Mouse (Mus musculus) granulocyte monocyte progenitor cell, adult 5-6 weeks (primary cell): ENCODE results near the gene Tipin. TPM values are rescaled to one million over a fixed set of nuclear protein-coding genes. Genes with fewer than 3 reads are reported as not detected.
"Not testable (repeated sequence)": the region's sequence is repeated elsewhere in the genome, so short reads cannot be mapped to it uniquely, and the experiment has no call there.

Source experiments
- ATAC-seq: replicated peaks from 2 replicates; pipeline ENCODE4 v1.8.0; 2016; ENCODE audit warnings: mild to moderate bottlenecking, moderate TSS enrichment, inconsistent platforms; ENCODE audit not compliant: poor library complexity, severe bottlenecking
- total RNA-seq, 2 experiments: library from RNA; stranded (forward) in 1 of 2; stranded (reverse) in 1 of 2; fragments of 200-712, 200-1000 nt in 1 of 2; fragments of >200 nt in 1 of 2; fragmentation: Nextera tagmentation in 1 of 2; gene quantifications; 2 replicates each; pipeline ENCODE4 v1.2.3; 2014 to 2017

The Tipin gene
- total RNA-seq, 2 experiments from 2014 or later, result 243 to 318 TPM

DNA sequence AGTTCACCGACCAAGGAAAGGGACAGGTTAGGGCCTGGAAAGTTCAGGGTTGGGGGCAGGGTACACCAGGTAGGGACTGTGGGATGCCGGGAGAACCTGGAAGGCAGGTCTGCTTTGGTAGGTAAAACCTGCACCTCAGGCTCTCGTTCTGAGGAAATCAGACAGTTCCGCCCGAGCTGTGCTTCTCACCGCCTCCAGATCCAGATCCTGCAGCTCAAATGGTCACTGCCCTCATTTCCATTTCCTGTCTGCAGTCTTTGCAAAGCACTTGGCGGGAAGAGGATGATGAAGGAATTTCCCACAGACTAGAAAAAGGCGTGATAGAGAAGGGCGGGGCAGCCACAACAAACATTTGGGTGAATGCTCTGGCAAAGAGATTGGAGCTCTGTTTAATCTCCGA, 13.2 kb upstream of the Tipin start:
- ATAC-seq, result no peak

DNA sequence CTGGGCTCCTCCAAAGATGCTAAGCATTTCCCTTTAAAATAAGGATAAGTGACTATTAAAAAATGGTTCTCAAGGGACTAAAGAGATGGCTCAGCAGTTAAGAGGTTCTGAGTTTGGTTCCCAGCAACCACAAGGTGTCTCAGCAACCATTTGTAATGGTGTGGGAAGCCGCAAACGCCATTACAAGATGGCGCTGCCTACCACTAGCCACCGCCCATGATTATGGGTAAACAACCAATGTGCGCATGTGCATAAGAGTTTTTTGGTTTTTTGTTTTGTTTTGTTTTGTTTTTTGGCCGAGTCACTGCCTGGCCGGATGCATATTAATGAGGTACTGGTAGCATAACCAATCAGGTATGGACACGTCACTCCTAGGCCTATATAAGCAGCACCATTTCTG, 12.5 kb upstream of the Tipin start:
- not testable (repeated sequence) for ATAC-seq

DNA sequence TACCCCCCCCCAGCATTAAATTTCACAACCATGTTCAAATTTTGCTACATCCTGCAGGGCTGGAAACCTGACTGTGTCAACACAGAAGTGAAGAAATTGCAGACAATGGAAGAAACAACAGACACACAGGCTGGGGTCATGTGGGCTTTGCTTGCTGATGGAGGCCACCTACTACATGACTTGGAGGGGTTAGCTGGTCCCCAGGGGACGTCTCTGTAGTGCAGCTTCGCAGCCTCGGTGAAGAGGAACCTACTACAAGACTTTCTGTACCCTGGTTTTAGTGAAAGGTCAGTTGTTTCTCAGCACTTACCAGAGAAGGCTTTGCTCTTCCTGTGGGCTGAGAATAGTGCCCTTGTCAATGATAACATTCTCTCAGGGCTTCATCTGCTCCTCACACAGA, 10.1 kb upstream of the Tipin start:
- no peak for ATAC-seq

DNA sequence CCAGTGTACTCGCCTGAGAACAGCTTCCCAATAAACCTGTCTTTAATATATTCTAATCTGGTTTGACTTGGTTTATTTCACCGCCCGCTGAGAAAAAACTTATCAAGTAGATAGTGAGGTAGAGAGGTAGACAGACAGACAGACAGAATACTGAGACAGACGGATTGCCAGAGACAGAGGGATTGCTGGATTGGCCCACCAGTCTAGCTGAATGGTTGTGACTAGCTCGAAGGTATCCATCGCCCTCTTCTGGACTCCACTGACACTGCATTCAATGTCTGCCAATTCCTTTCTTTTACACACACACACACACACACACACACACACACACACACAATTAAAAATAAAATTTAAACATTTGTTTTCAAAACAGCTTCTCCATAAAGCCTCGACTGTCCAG, 8.8 kb upstream of the Tipin start:
- ATAC-seq, result peak; percentile 76

DNA sequence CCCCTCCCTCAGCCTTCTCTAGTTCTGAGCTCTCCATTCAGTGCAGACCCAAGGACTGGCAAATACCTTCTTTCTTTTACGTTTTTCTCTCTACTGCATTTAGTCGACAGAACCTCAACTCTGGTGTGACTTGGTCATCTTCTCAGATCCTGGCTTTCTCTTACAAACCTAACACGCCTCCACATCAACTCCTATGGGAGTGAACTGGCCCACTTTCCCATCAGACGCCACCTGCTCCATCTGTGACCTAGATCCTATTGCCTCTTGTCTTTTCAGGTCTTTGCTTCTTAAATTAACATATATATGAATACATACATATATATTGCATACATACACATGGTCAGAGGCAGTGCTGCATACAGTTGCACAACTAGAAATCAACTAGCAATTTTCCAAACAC, 7.6 kb upstream of the Tipin start:
- ATAC-seq, result no peak

DNA sequence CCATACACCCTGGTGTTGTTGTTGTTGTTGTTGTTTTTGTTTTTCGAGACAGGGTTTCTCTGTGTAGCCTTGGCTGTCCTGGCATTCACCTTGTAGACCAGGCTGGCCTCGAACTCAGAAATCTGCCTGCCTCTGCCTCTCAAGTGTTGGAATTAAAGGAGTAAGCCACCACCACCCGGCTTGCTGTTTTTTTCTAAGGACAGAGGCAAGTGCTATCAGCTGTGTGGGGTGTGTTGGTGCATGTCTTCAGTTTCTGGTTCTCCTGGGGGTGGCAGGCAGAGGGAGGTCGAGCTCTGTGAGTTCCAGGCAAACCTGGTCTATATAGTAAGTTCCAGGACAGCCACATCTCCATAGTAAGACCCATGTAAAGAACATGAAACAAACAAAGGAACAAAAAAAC, 7.1 kb upstream of the Tipin start:
- ATAC-seq, result no peak

DNA sequence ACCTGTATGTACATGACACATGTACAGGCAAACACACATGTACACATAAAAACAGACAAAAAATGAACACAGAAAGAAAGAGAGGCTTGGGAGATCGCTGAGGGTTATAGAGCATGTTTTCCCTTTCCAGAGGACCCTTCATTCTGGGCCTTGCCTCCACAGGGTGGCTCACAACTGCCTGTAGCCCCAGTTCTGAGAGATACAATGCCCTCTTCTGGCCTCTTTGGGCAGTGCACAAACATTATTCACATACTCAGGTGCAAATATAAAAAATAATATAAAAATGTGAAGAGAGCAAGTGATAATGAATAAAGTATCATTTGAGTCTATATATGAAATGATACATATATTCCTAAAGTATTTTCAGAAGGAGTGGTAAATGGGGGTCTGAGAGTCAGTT, 6.5 kb upstream of the Tipin start:
- ATAC-seq, result 0 out of 2 replicates have a peak, but pooled peaks have one; percentile 45

DNA sequence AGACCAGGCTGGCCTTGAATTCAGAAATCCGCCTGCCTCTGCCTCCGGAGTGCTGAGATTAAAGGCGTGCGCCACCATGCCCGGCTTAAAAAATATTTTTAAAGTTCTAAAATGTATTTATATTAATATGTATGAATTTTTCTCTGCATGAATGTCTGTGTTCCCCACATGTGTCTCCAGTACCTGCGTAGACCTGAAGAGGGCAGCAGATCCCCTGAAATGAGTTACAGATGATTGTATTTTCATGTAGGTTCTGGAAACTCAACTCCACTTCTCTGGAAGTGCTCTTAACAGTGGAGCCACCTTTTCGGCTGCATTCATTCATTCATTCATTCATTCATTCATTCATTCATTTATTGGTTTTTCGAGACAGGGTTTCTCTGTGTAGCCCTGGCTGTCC, 3.7 kb upstream of the Tipin start:
- ATAC-seq, result 0 out of 2 replicates have a peak, but pooled peaks have one; percentile 35

DNA sequence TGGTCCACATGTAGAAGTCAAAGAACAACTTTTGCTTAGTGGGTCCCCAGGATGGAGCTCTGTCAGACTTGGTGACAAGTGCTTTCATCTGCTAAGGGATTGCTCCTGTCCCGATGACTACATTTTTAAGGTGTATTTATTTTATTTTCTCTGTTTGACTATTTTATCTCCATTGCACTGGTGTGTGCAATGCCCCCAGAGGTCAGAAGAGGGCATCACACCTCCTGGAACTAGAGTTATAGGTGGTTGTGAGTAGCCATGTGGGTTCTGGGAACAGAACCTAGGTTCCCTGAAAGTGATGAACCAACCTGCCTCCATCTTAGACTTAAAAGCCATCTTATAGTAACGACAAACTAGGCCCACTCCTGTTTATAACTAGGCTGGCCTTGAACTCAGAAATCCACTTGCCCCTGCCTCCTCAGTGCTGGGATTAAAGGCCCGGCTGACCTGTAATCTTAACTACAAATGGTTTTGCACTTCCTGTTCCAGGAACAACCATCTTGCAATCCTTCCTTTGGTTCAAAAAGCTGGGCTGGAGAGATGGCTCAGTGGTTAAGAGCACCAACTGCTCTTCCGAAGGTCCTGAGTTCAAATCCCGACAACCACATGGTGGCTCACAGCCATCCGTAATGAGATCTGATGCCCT, 2.6 kb upstream of the Tipin start:
- no peak for ATAC-seq

DNA sequence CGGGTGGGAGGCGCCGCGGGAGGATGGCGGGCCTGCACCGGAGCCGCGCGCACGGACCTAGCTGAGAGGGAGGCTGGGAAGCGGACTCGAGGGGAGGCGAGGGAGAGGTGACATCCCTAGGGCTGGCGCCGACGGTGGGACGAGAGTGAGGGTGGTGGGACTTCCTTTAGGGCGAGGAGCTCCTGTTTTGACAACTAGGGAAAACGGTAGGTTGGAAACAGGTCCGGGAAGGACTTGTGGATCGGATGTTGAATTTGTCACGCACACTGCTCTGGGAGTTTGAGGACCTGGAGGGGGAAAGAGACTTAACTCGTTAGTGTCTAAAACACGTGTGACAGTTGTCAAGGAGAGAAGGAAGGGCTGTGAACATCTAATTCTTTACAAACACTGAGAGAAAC, 399 bp downstream of the Tipin start:
- ATAC-seq, result no peak

DNA sequence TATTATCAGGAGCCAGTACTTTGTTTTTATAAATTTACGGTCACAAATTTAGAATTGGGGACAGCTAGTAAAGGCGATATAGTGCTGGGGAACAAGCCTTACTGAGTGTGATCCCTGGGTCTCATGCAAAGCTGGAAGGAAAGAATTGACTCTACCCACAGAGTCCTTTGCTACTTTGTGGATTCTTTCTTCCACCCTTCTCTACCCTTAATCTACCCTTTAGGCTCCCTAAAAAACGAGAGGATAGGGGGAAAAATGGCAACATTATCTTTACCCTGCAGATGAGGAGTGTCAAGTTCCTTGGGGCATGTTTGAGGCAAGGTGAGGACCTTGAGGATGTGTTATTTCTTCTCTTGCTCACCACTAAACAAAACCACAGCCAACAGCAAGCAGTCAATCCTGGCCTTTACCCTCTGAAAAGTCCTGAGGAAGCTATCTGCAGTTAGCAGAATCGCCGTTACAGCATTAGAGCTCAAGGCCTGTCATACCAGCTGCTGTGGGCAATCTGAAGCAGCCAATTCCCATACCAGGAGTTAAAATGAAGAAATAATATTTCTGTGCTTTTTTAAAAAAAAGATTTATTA, 1.1 kb downstream of the Tipin start:
- no peak for ATAC-seq

DNA sequence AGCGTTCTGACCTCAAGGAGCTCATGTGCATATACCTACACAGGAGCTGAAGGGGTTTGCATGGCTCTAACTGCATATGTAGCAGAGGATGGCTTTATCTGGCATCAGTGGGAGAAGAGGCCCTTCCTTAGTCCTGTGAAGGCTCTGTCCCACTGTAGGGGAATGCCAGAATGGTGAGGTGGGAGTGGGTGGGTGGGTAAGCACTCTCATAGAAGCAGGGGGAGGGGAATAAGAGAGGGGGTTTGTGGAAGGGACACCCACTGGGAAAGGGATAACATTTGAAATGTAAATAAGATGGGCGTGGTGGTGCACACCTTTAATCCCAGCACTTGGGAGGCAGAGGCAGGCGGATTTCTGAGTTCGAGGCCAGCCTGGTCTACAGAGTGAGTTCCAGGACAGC, 21.7 kb downstream of the Tipin start:
- ATAC-seq, result not testable (repeated sequence)

DNA sequence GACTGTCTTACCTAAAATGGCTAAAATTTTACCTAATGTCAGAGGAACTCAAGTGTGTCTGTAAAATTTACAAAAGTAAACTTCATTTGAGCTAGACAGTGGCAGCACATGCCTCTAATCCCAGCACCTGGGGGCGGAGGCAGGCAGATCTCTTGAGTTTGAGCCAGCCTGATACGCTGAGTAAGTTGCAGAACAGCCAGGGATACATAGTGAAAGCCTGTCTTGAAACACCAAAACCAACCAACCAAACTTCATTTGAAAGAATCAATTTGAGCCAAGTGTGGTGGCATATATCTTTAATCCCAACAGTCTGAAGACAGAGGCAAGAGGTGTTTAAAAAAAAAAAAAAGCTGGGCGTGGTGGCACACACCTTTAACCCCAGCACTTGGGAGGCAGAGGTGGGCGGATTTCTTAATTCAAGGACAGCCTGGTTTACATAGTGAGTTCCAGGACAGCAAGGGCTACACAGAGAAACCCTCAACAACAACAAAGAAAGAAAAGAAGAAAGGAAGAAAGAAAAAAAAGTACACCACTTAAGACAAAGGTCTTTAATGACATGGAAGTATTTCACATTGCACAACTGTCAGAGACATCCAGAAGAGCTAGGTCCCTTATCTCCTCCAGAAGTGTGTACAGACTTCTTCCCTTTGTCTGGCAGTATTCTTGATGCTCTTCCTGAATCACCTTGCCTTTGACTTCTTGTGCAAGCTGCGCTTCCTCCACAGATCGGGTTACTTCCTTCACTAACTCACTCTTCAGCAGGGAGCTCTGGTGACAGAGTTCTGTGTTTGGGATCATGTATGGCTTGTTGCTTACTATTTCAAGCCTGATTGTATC, 25.3 kb downstream of the Tipin start:
- ATAC-seq, result 0 out of 2 replicates have a peak, but pooled peaks have one; percentile 12

DNA sequence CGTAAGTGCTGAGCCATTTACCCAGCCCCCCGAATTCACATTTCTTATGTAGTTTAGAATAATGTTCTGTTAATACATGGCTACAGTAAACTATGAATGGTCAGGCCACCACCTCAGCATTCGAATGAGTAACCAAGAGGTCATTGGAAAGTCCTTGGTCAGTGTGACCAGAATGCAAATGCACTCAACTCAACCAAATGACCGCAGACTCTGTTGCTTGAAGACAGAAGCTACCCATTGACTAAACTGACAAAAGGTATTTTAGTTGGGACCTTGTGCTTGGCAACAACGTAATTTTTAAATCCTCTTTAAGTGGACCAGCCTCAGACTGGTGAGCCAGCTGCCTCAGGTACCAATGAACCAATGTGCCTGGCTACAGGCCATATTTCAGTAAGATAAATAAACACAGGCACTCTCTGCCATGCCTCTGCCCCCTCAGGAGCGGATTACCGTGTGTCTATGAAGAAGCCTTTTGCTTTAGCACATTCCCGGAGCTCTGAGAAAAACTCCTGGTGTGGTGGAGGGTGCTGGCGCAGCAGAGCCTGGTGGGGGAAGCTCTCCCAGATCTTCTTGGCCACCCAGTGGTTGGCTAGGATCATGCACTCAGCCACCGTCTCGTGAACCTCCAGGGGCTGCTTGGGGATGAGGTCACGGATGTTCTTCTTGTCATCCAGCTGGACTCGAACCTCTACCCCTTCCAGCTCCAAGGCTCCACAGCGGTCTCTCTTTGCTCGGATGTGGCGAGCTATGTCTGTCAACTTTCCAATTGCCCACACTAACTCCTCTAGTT, 29.8 kb downstream of the Tipin start:
- ATAC-seq, result no peak

DNA sequence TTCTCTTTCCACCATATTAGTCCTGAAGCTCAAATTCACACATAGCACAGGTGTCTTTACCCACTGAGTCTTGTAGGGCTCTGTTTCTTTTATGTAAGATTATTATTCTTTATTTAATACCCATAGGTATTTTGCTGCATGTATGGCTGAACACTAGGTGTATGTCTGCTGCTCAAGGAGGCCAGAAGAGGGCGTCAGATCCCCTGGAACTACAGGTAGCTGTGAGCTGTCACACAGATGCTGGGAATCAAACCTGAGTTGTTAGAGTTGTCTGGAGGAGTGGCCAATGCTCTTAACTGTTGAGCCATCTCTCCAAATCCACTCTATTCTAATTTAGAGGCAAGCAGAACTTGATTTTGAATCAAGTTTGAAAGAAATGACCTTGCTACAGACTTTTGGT, 30.7 kb downstream of the Tipin start:
- ATAC-seq, result no peak

DNA sequence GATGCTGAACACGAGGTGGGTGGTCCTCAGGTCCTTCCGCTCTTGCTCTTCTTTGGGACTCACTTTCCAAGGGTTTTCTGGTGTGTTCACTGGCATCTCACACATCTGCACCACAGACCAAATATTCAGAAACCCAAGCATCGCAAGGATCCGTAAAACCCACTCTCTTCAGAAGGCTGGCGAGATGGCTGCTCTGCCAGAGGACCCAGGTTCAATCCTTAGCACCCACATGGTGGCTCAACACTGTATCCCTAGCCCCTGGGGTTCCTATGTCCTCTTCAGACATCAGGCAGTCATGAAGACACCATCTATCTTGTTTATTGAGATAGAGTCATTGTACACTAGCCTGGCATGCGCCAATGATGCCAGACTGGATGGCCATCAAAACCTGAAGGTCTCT, 33.3 kb downstream of the Tipin start:
- ATAC-seq, result no peak

DNA sequence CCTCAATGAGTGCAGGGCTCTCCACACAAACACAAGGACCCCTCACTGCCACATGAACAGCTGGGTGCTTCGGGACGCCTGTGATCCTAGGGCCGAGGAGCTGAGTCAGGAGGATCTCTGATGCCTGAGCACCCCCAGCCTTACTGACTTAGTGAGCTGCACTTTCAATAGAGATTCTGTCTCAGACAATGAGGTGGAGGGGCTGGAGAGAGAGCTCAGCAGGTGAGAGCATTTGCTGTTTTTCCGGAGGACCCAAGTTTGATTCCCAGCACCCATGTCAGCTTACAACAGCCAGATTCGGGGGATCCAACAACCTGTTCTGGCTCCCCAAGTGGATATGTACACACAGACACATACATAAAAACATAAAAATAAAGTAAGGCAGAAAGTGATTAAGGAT, 35.6 kb downstream of the Tipin start:
- no peak for ATAC-seq

DNA sequence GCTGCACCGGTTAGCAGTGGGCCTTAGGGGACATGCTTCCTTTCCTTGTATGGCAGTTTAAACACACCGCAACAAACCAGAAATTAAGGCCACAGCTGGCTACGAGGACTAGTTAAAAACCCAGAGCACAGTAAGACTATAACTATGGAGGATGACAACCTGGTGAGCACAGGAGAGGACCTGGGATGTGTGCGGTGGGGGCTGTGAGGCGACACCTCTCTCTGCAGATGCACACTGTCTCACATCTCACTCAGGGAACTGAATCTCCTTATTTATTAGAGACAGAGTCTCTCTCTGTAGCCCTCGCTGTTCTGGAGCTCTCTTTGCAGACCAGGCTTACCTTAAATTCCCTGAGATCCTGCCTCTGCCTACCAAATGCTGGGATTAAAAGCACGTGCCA, 42.6 kb downstream of the Tipin start:
- ATAC-seq, result no peak

DNA sequence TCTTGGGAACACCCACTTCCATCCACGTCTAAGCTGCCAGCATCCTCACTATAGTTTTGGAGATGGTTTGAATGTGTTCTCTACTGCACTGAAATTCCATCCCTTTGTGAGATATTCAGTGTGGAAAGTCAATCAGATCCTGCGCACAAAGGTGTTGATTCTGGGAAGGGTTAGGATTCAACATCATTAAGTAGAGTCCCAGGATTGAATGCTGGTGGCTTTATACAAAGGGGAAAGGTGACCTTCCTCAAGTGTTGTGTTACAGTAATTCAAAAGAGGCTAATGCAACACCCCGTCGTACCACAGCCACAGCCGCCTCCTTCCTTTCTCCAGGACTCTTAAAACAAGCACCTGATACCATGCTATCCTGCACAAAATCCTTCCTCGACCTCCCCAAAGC, 54.4 kb downstream of the Tipin start:
- no peak for ATAC-seq

DNA sequence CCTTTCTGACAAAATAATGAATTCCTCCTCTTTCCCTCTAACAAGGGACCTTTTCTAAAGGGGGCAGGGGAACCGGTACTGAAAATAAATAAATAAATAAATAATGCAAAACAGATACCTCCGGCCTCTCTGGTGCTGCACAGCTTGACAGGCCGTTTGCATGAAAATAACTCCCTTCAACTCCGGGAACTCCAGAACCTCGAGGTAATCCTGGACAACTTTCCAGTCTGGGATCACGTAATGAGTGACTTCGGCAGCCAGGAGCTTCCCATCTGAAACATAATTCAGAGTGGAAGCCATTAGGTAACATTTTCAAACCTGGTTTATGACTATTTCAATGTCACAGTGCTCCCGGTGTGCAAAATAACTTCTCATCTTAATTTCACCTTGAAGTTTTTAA, 58.0 kb downstream of the Tipin start:
- no peak for ATAC-seq
